ENCODE assay signal across 9 mouse cellular contexts in the genomic region with DNA sequence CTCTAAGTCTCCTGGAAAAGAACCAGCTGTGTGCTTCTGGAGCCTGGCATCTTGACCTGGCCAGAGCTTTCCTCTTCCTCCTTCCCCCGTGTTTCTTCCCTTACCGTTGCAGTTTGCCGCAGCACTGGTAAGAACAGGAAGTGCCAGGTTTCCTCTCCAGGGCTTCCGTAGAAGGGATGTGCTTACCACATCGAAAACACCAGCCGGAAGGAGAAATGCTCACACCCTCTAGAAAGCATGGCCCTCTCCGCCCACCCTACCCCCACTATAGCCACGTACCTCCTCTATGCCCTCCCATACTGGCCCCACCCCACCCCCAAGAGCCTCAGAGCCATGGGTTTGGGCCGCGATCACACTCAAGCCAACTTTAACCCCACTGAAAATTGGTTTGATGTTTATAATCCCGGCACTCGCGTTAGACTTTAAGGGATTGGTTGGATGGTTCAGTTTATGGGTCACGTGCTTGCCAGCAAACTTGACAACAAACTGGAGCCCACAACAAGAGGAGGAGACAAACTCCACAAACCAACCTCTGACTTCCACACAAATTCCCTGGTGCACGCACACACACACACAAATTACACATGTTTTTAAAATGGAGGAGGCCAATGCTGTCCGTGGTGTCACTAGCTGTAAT. TPM values are rescaled to one million over a fixed set of nuclear protein-coding genes. Genes with fewer than 3 reads are reported as not detected.
DNase-seq lines count a peak whose midpoint lies in the region; ATAC-seq and TF ChIP-seq lines count a peak whose summit lies in the region.
"Had no signal": no experiment of that assay in that cellular context is flagged by ENCODE, and none has a peak within 500 bp of the region (broad histone marks: within the 10 kb centered on the region; RNA-seq: fewer than 3 reads in every experiment).

No protein-coding gene starts in this region.

- H3K27ac ChIP-seq in embryonic facial prominence, embryonic 14.5 days (replicated peaks; ENCODE audit: low read depth, low read length): no peak overlapping the region
- peak overlapping the region; percentile 77 for H3K27ac ChIP-seq in lung, embryonic 16.5 days (ENCODE audit: low read length)
- H3K27ac ChIP-seq in thymus, adult 2 months (ENCODE audit: control insufficient read depth, insufficient read depth, low read length): peak overlapping the region; percentile 90
- no peak overlapping the region for H3K27ac ChIP-seq in forebrain, embryonic 13.5 days

- TF ChIP-seq CTCF in thymus, adult 2 months (IDR thresholded peaks at IDR 0.05; ENCODE audit: borderline replicate concordance, control insufficient read depth, extremely low read depth, insufficient read depth, low read length, poor library complexity): no peak

- H3K27me3 ChIP-seq in embryonic facial prominence, embryonic 14.5 days (replicated peaks; ENCODE audit: control insufficient read depth, insufficient read depth, low read length): no peaks in the 10 kb centered on the region
- H3K27me3 ChIP-seq in lung, embryonic 16.5 days (ENCODE audit: control insufficient read depth, insufficient read depth, low read depth, low read length): no peaks in the 10 kb centered on the region
- no peaks in the 10 kb centered on the region for H3K27me3 ChIP-seq in thymus, adult 2 months (ENCODE audit: control insufficient read depth, insufficient read depth, low read length)
- H3K27me3 ChIP-seq in forebrain, embryonic 13.5 days: no peaks in the 10 kb centered on the region

- TF ChIP-seq POLR2A in thymus, adult 2 months (IDR thresholded peaks at IDR 0.05; ENCODE audit: control insufficient read depth, extremely low read depth, insufficient read depth, low read length, poor library complexity): peak; percentile 74

- ATAC-seq in embryonic facial prominence, embryonic 14.5 days (ENCODE audit: low read depth): no peak
- peak; percentile 83 for ATAC-seq in lung, embryonic 16.5 days (ENCODE audit: low read depth)
- no peak for ATAC-seq in forebrain, embryonic 13.5 days

- no peak overlapping the region for H3K9ac ChIP-seq in embryonic facial prominence, embryonic 14.5 days (ENCODE audit: low read depth, low read length)
- H3K9ac ChIP-seq in lung, embryonic 16.5 days (ENCODE audit: low read length): peak overlapping the region; percentile 48
- no peak overlapping the region for H3K9ac ChIP-seq in forebrain, embryonic 13.5 days

- no peaks in the 10 kb centered on the region for H3K4me1 ChIP-seq in embryonic facial prominence, embryonic 14.5 days (ENCODE audit: control insufficient read depth, insufficient read depth, low read length)
- H3K4me1 ChIP-seq in lung, embryonic 16.5 days (replicated peaks; ENCODE audit: control insufficient read depth, insufficient read depth, low read length): no peaks in the 10 kb centered on the region
- H3K4me1 ChIP-seq in thymus, adult 2 months (replicated peaks; ENCODE audit: control insufficient read depth, insufficient read depth, low read length): peaks cover 21% of the 10 kb centered on the region
- H3K4me1 ChIP-seq in forebrain, embryonic 13.5 days: no peaks in the 10 kb centered on the region

- WGBS in embryonic facial prominence, embryonic 14.5 days: 63% methylated on average over 16 of the region's 16 CpGs
- 50% methylated on average over 16 of the region's 16 CpGs for WGBS in lung, embryonic 16.5 days
- WGBS in thymus, adult 2 months: 10% methylated on average over 16 of the region's 16 CpGs
- 81% methylated on average over 16 of the region's 16 CpGs for WGBS in forebrain, embryonic 13.5 days

- no peak overlapping the region for H3K4me3 ChIP-seq in embryonic facial prominence, embryonic 14.5 days (ENCODE audit: low read depth, low read length)
- peak overlapping the region; percentile 37 for H3K4me3 ChIP-seq in lung, embryonic 16.5 days (ENCODE audit: low read length)
- peak overlapping the region; percentile 63 for H3K4me3 ChIP-seq in thymus, adult 2 months (ENCODE audit: control insufficient read depth, insufficient read depth, low read length)
- no peak overlapping the region for H3K4me3 ChIP-seq in forebrain, embryonic 13.5 days

- H3K4me2 ChIP-seq in embryonic facial prominence, embryonic 14.5 days (ENCODE audit: low read depth, low read length): 0 out of 2 replicates have a peak overlapping the region, but pooled peaks have one; percentile 15
- peak overlapping the region; percentile 50 for H3K4me2 ChIP-seq in lung, embryonic 16.5 days (ENCODE audit: low read depth, low read length)
- H3K4me2 ChIP-seq in forebrain, embryonic 13.5 days: no peak overlapping the region

- no peaks in the 10 kb centered on the region for H3K9me3 ChIP-seq in embryonic facial prominence, embryonic 14.5 days (ENCODE audit: control insufficient read depth, low read length)
- no peaks in the 10 kb centered on the region for H3K9me3 ChIP-seq in lung, embryonic 16.5 days (ENCODE audit: control insufficient read depth, low read length)
- H3K9me3 ChIP-seq in forebrain, embryonic 13.5 days (replicated peaks): no peaks in the 10 kb centered on the region

- peak; percentile 37 to 70 for DNase-seq in adrenal gland, adult (ENCODE audit: inconsistent age in 2 of 2, low spot score in 1 of 2)
- DNase-seq in adrenal gland, postnatal 25 days: no peak
- peak; percentile 45 for DNase-seq in embryonic facial prominence, embryonic 14.5 days (ENCODE audit: low spot score)
- DNase-seq in kidney, adult 18-20 months: peak; percentile 38
- DNase-seq in thymus, adult 2 months: peak; percentile 78
- no peak for DNase-seq in urinary bladder, postnatal 10 days (ENCODE audit: low spot score)

- H3K36me3 ChIP-seq in embryonic facial prominence, embryonic 14.5 days (ENCODE audit: control insufficient read depth, insufficient read depth, low read length): no peaks in the 10 kb centered on the region
- no peaks in the 10 kb centered on the region for H3K36me3 ChIP-seq in lung, embryonic 16.5 days (ENCODE audit: control insufficient read depth, insufficient read depth, low read length)
- H3K36me3 ChIP-seq in thymus, adult 2 months (ENCODE audit: control insufficient read depth, insufficient read depth, low read length): no peaks in the 10 kb centered on the region
- H3K36me3 ChIP-seq in forebrain, embryonic 13.5 days (ENCODE audit: poor library complexity, severe bottlenecking): no peaks in the 10 kb centered on the region

RNA-seq across cellular contexts. Expression of gene Cep19, which starts 30.7 kb away (rescaled TPM):
- 13.5 and 15.7 TPM in 2 replicates for total RNA-seq in adrenal gland, postnatal 25 days (2021)
- 26.0 and 29.4 TPM in 2 replicates for polyA plus RNA-seq in embryonic facial prominence, embryonic 14.5 days (2014; fragmentation: Nextera tagmentation; extraction: Ambion mirVana)
- polyA plus RNA-seq in lung, embryonic 16.5 days (2015; fragmentation: Nextera tagmentation; extraction: Ambion mirVana): 31.7 and 31.9 TPM in 2 replicates
- polyA plus RNA-seq in thymus, adult 2 months (2012; rRNA removed): 21.4 and 21.7 TPM in 2 replicates
- polyA plus RNA-seq in forebrain, embryonic 13.5 days (2015; fragmentation: Nextera tagmentation; extraction: Ambion mirVana): 39.5 and 44.3 TPM in 2 replicates

RNA-seq across cellular contexts. Expression of gene Pigx, which starts 30.8 kb away (rescaled TPM):
- 29.8 and 33.6 TPM in 2 replicates for total RNA-seq in adrenal gland, postnatal 25 days (2021)
- 88.2 and 92.4 TPM in 2 replicates for polyA plus RNA-seq in embryonic facial prominence, embryonic 14.5 days (2014; fragmentation: Nextera tagmentation; extraction: Ambion mirVana)
- polyA plus RNA-seq in lung, embryonic 16.5 days (2015; fragmentation: Nextera tagmentation; extraction: Ambion mirVana): 84.6 and 85.1 TPM in 2 replicates
- 81.6 and 89.5 TPM in 2 replicates for polyA plus RNA-seq in thymus, adult 2 months (2012; rRNA removed)
- polyA plus RNA-seq in forebrain, embryonic 13.5 days (2015; fragmentation: Nextera tagmentation; extraction: Ambion mirVana): 148 and 158 TPM in 2 replicates

RNA-seq across cellular contexts. Expression of gene Nrros, which starts 35.1 kb away (rescaled TPM):
- 6.1 and 8.9 TPM in 2 replicates for total RNA-seq in adrenal gland, postnatal 25 days (2021)
- polyA plus RNA-seq in embryonic facial prominence, embryonic 14.5 days (2014; fragmentation: Nextera tagmentation; extraction: Ambion mirVana): 23.1 and 23.7 TPM in 2 replicates
- 45.8 and 51.1 TPM in 2 replicates for polyA plus RNA-seq in lung, embryonic 16.5 days (2015; fragmentation: Nextera tagmentation; extraction: Ambion mirVana)
- polyA plus RNA-seq in thymus, adult 2 months (2012; rRNA removed): 148 and 157 TPM in 2 replicates
- polyA plus RNA-seq in forebrain, embryonic 13.5 days (2015; fragmentation: Nextera tagmentation; extraction: Ambion mirVana): 6.7 and 7.2 TPM in 2 replicates

RNA-seq across cellular contexts. Expression of gene Bex6, which starts 49.3 kb away (rescaled TPM):
- total RNA-seq in adrenal gland, postnatal 25 days (2021): not detected in 2 replicates
- not detected in 2 replicates for polyA plus RNA-seq in embryonic facial prominence, embryonic 14.5 days (2014; fragmentation: Nextera tagmentation; extraction: Ambion mirVana)
- 0.28 TPM in 1 of 2 replicates, not detected in the other for polyA plus RNA-seq in lung, embryonic 16.5 days (2015; fragmentation: Nextera tagmentation; extraction: Ambion mirVana)
- 0.65 and 0.79 TPM in 2 replicates for polyA plus RNA-seq in thymus, adult 2 months (2012; rRNA removed)
- polyA plus RNA-seq in forebrain, embryonic 13.5 days (2015; fragmentation: Nextera tagmentation; extraction: Ambion mirVana): not detected in 2 replicates
- polyA plus RNA-seq: large intestine, adult 2 months had no signal

RNA-seq across cellular contexts. Expression of gene Pak2, which starts 51.2 kb away (rescaled TPM):
- total RNA-seq in adrenal gland, postnatal 25 days (2021): 57.0 and 59.5 TPM in 2 replicates
- polyA plus RNA-seq in embryonic facial prominence, embryonic 14.5 days (2014; fragmentation: Nextera tagmentation; extraction: Ambion mirVana): 34.1 and 36.3 TPM in 2 replicates
- polyA plus RNA-seq in lung, embryonic 16.5 days (2015; fragmentation: Nextera tagmentation; extraction: Ambion mirVana): 33.1 and 36.5 TPM in 2 replicates
- 35.3 and 40.8 TPM in 2 replicates for polyA plus RNA-seq in thymus, adult 2 months (2012; rRNA removed)
- 42.5 and 45.4 TPM in 2 replicates for polyA plus RNA-seq in forebrain, embryonic 13.5 days (2015; fragmentation: Nextera tagmentation; extraction: Ambion mirVana)

Comparison
In these comparisons a context has a peak if more than half of its experiments do, and no peak if none do; other contexts are left out.
1. DNase-seq: peak in adrenal gland, adult (2 of 2), embryonic facial prominence, embryonic 14.5 days (single experiment), kidney, adult 18-20 months (single experiment) and thymus, adult 2 months (single experiment); none in adrenal gland, postnatal 25 days (single experiment) and urinary bladder, postnatal 10 days (single experiment).
2. H3K27ac ChIP-seq: peak in lung, embryonic 16.5 days (single experiment) and thymus, adult 2 months (single experiment); none in embryonic facial prominence, embryonic 14.5 days (single experiment) and forebrain, embryonic 13.5 days (single experiment).
3. H3K4me3 ChIP-seq: peak in lung, embryonic 16.5 days (single experiment) and thymus, adult 2 months (single experiment); none in embryonic facial prominence, embryonic 14.5 days (single experiment) and forebrain, embryonic 13.5 days (single experiment).